Mouse (Mus musculus): Measurements from ENCODE around the gene Timp3. TPM values are rescaled to one million over a fixed set of nuclear protein-coding genes. Genes with fewer than 3 reads are reported as not detected.

Timp3 gene
- 0.16 to 0.21 TPM in 2 of 4 replicates, not detected in the others for total RNA-seq (2023; ENCODE audit: inconsistent age)

DNA sequence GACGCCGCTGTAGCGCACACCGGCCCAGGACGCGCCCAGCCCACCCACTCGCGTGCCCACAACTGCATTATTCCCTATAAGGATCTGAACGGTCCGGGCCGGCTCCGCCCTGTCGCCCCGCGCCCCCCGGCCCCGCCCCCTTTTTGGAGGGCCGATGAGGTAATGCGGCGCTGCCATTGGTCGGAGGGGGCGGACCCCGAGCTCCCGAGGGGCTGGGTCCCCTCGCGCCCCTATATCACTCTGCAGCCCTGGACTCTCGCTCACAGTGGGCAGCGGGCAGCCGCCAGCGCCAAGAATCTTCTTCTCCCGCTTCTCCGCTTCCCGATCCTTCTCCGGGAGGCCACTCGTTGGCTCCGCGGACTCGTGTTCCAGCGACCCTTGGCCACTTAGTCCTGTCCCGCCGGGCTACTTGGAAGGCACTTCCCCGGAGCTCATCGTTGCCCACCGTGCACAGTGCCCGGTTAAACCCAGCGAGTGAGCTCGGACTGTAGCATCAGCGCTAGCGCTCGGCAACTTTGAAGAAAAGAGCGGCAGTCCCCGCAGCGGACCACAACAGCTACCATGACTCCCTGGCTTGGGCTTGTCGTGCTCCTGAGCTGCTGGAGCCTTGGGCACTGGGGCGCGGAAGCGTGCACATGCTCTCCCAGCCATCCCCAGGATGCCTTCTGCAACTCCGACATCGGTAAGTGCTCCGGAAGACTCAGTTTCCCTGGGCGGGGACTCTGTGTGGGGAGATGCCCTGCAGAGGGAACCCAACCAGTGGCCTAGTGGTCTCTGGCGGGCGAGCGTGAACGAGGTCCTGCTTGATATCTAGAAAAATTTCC, at the start of gene Timp3:
Timp3 (plus strand) TSS at position 80 of the 824 bp plus-strand sequence.

Other genes with a start within 250 kb of the Timp3 start
- gene Syn3, start 198.5 kb downstream of the Timp3 start, total RNA-seq (2023; ENCODE audit: inconsistent age), result not detected in 4 replicates